28 mouse cellular contexts compared by ENCODE assay signal in genomic region chr1:79346511-79346910, GRCm38 (mm10).
"Had no signal": no experiment of that assay in that cellular context is flagged by ENCODE, and none has a peak within 500 bp of the region (broad histone marks: within the 10 kb centered on the region; RNA-seq: fewer than 3 reads in every experiment).

No protein-coding gene starts in this region.

- H3K4me1 ChIP-seq: embryonic facial prominence, embryonic 10.5 days; embryonic facial prominence, embryonic 12.5 days; embryonic facial prominence, embryonic 13.5 days; embryonic facial prominence, embryonic 15.5 days; forebrain, embryonic 10.5 days; forebrain, embryonic 12.5 days; forebrain, embryonic 13.5 days; forebrain, embryonic 15.5 days had no signal

- DNase-seq: cerebellum, adult 8-10 months; cerebellum, adult 9-10 months; cerebellum, adult 9-11 months; cerebellum, postnatal 10 days; cerebellum, postnatal 14 days; cerebellum, postnatal 25 days; cerebellum, postnatal 36 days; embryo, embryonic 11 days; forebrain, postnatal 0 days; gastrocnemius, adult 2 months; gastrocnemius, postnatal 10 days; gastrocnemius, postnatal 14 days; gastrocnemius, postnatal 25 days; gastrocnemius, postnatal 36 days; heart, adult 11 months; heart, adult 18-20 months; heart, adult 2 months had no signal

- H3K36me3 ChIP-seq: embryonic facial prominence, embryonic 10.5 days; embryonic facial prominence, embryonic 12.5 days; embryonic facial prominence, embryonic 13.5 days; embryonic facial prominence, embryonic 15.5 days; forebrain, embryonic 10.5 days; forebrain, embryonic 12.5 days; forebrain, embryonic 15.5 days had no signal

- H3K9me3 ChIP-seq: embryonic facial prominence, embryonic 10.5 days; embryonic facial prominence, embryonic 12.5 days; embryonic facial prominence, embryonic 13.5 days; embryonic facial prominence, embryonic 15.5 days; forebrain, embryonic 10.5 days; forebrain, embryonic 12.5 days; forebrain, embryonic 13.5 days; forebrain, embryonic 15.5 days had no signal

- H3K27me3 ChIP-seq: embryonic facial prominence, embryonic 12.5 days; embryonic facial prominence, embryonic 13.5 days; embryonic facial prominence, embryonic 15.5 days; forebrain, embryonic 12.5 days; forebrain, embryonic 13.5 days; forebrain, embryonic 15.5 days had no signal

- H3K4me3 ChIP-seq: embryonic facial prominence, embryonic 10.5 days; embryonic facial prominence, embryonic 12.5 days; embryonic facial prominence, embryonic 13.5 days; embryonic facial prominence, embryonic 15.5 days; erythroblast, embryonic 14.5 days; forebrain, embryonic 10.5 days; forebrain, embryonic 12.5 days; forebrain, embryonic 13.5 days; forebrain, embryonic 15.5 days; gastrocnemius, adult 2 months; heart, adult 2 months had no signal

- ATAC-seq: forebrain, embryonic 13.5 days; forebrain, embryonic 14.5 days; forebrain, embryonic 15.5 days; forebrain, embryonic 16.5 days; forebrain, postnatal 0 days had no signal
